Mouse (Mus musculus): Measurements from ENCODE around the gene Catsperd.

GRCm38 (mm10) chr17:56693395-56693794 is 65.5 kb downstream of the Catsperd start:
- TF ChIP-seq CHD2 (IDR thresholded peaks at IDR 0.05; ENCODE audit: low read depth, low read length) (no peak), ZNF384 (IDR thresholded peaks at IDR 0.05; ENCODE audit: low read depth, low read length) (no peak), MAFK (IDR thresholded peaks at IDR 0.05; ENCODE audit: insufficient read depth, low read depth, low read length) (no peak)
